Mouse (Mus musculus): ENCODE measurements around the gene Mink1. TPM values are rescaled to one million over a fixed set of nuclear protein-coding genes. Genes with fewer than 3 reads are reported as not detected.
A peak's percentile ranks its signal among the peaks of the same experiment; 100 is the strongest.

Mink1 gene
- polyA plus RNA-seq, 1 experiment from 2014 or later: 8.5 TPM

DNA sequence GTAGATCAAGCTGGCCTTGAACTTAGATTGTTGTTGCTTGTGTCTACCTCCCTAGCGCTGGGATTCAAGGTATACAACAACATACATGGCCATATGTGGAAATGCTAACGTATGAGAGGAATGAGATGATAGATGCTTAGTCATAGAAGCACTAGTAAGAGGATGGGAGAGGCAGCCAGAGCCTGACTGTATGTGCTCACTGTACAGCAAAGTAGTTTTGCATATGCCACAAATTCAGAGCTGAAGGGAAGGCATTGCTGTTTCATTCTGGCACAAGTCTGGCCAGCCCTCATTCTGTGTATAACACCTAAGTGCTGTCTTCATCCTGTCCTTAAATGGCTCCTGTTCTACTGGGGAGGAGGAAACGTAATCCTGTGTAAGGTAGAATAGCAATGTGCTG lies 23.6 kb downstream of the Mink1 start:
- Histone ChIP-seq H3K9ac (ENCODE audit: low read length) (no peak overlapping the region), H3K4me1 (replicated peaks; ENCODE audit: control insufficient read depth, insufficient read depth) (peaks cover 10% of the 10 kb centered on the region; the same call in 1 of the 2 replicates), H3K36me3 (ENCODE audit: control insufficient read depth, insufficient read depth, low read length) (no peaks in the 10 kb centered on the region), H3K4me2 (replicated peaks; ENCODE audit: low read depth) (no peak overlapping the region), H3K27ac (replicated peaks) (peak overlapping the region; percentile 76), H3K4me3 (ENCODE audit: low read depth, low read length) (no peak overlapping the region), H3K27me3 (ENCODE audit: control insufficient read depth, insufficient read depth, low read length) (no peaks in the 10 kb centered on the region), H3K9me3 (ENCODE audit: control insufficient read depth, low read length) (no peaks in the 10 kb centered on the region)
- TF ChIP-seq CTCF (IDR thresholded peaks at IDR 0.05; ENCODE audit: low read depth): no peak
- no peak for TF ChIP-seq EP300 (optimal IDR thresholded peaks at IDR 0.05)
- WGBS: 56% methylated on average over 3 of the region's 3 CpGs
- ATAC-seq (ENCODE audit: low FRiP score, low TSS enrichment): no peak
- DNase-seq (ENCODE audit: low spot score): no peak

- H3K9ac ChIP-seq (ENCODE audit: low read length): no peak overlapping the region
- H3K4me1 ChIP-seq (replicated peaks; ENCODE audit: control insufficient read depth, insufficient read depth): peaks cover 10% of the 10 kb centered on the region; the same call in 1 of the 2 replicates
- no peak overlapping the region for H3K27ac ChIP-seq (replicated peaks)
- TF ChIP-seq EP300 (optimal IDR thresholded peaks at IDR 0.05): no peak
- no peaks in the 10 kb centered on the region for H3K27me3 ChIP-seq (ENCODE audit: control insufficient read depth, insufficient read depth, low read length)
- 59% methylated on average over 5 of the region's 5 CpGs for WGBS
- no peaks in the 10 kb centered on the region for H3K36me3 ChIP-seq (ENCODE audit: control insufficient read depth, insufficient read depth, low read length)
- DNase-seq (ENCODE audit: low spot score) (no peak), ATAC-seq (ENCODE audit: low FRiP score, low TSS enrichment) (no peak)
- no peak overlapping the region for H3K4me2 ChIP-seq (replicated peaks; ENCODE audit: low read depth)
- no peak overlapping the region for H3K4me3 ChIP-seq (ENCODE audit: low read depth, low read length)
- no peaks in the 10 kb centered on the region for H3K9me3 ChIP-seq (ENCODE audit: control insufficient read depth, low read length)
Measured at GRCm38 (mm10) chr11:70586954-70587353, 24.3 kb downstream of the Mink1 start.

DNA sequence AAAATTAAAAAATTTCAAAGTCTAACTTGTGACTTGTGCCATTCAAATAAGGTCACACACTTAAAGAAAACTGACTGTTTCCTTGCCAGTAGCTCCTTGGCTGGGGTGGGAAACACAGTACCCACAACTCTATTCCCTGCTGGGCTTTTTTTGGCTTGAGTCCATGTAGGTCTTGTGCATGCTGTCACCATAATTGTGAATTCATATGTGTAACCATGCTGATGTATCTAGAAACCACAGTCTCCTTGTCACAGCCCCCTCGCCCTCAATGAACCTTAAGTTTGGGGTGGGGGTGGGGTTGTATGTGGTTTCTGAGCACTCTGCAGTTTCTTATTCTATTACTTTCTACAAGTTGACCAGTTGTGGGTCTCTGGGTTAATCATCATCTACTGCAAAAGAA lies 29.1 kb downstream of the Mink1 start:
- TF ChIP-seq EP300 (optimal IDR thresholded peaks at IDR 0.05) (no peak), CTCF (IDR thresholded peaks at IDR 0.05; ENCODE audit: low read depth) (no peak)
- DNase-seq (ENCODE audit: low spot score) (no peak), ATAC-seq (ENCODE audit: low FRiP score, low TSS enrichment) (no peak)
- Histone ChIP-seq H3K9me3 (ENCODE audit: control insufficient read depth, low read length) (no peaks in the 10 kb centered on the region), H3K4me1 (replicated peaks; ENCODE audit: control insufficient read depth, insufficient read depth) (peaks cover 3% of the 10 kb centered on the region; the same call in 1 of the 2 replicates), H3K36me3 (ENCODE audit: control insufficient read depth, insufficient read depth, low read length) (no peaks in the 10 kb centered on the region), H3K4me3 (ENCODE audit: low read depth, low read length) (no peak overlapping the region), H3K27me3 (ENCODE audit: control insufficient read depth, insufficient read depth, low read length) (no peaks in the 10 kb centered on the region), H3K27ac (replicated peaks) (no peak overlapping the region), H3K4me2 (replicated peaks; ENCODE audit: low read depth) (no peak overlapping the region), H3K9ac (ENCODE audit: low read length) (no peak overlapping the region)
- 94% methylated on average over 1 of the region's 1 CpGs for WGBS

GRCm38 (mm10) chr11:70594253-70594989 lies 31.7 kb downstream of the Mink1 start:
- no peak overlapping the region for H3K4me2 ChIP-seq (replicated peaks; ENCODE audit: low read depth)
- H3K27me3 ChIP-seq (ENCODE audit: control insufficient read depth, insufficient read depth, low read length): no peaks in the 10 kb centered on the region
- H3K27ac ChIP-seq (replicated peaks): no peak overlapping the region
- no peak overlapping the region for H3K4me3 ChIP-seq (ENCODE audit: low read depth, low read length)
- H3K9me3 ChIP-seq (ENCODE audit: control insufficient read depth, low read length): no peaks in the 10 kb centered on the region
- peaks cover 5% of the 10 kb centered on the region for H3K36me3 ChIP-seq (ENCODE audit: control insufficient read depth, insufficient read depth, low read length)
- H3K9ac ChIP-seq (ENCODE audit: low read length): no peak overlapping the region
- peaks cover 3% of the 10 kb centered on the region; the same call in 1 of the 2 replicates for H3K4me1 ChIP-seq (replicated peaks; ENCODE audit: control insufficient read depth, insufficient read depth)
- peak; percentile 12 for DNase-seq (ENCODE audit: low spot score)
- WGBS: 78% methylated on average over 15 of the region's 15 CpGs
- TF ChIP-seq EP300 (optimal IDR thresholded peaks at IDR 0.05) (no peak), CTCF (IDR thresholded peaks at IDR 0.05; ENCODE audit: low read depth) (no peak)
- no peak for ATAC-seq (ENCODE audit: low FRiP score, low TSS enrichment)

DNA sequence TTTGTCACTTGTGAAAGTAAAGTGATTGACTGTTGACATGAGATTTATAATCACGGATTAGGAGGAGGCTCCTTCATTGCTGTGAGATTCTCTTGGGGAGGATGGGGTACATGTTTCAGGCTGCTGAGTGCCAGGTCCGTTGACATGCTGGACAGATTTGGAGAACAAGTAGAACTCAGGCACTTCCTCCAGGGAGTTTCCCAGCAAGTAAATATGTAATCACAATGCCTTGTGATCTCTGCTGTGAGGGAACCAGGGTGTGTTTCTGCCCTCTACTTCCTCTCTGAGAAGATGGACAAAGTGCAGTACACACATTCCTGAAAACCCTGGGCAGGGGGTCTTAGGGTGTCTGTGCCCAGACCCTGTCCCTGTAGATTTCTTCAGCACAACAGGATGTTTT lies 33.0 kb downstream of the Mink1 start:
- peak; percentile 36 for DNase-seq (ENCODE audit: low spot score)
- no peak overlapping the region for H3K4me3 ChIP-seq (ENCODE audit: low read depth, low read length)
- H3K36me3 ChIP-seq (ENCODE audit: control insufficient read depth, insufficient read depth, low read length): peaks cover 5% of the 10 kb centered on the region
- H3K9ac ChIP-seq (ENCODE audit: low read length): no peak overlapping the region
- H3K27ac ChIP-seq (replicated peaks): peak overlapping the region; percentile 76
- WGBS: 33% methylated on average over 2 of the region's 2 CpGs
- H3K4me2 ChIP-seq (replicated peaks; ENCODE audit: low read depth): no peak overlapping the region
- peaks cover 3% of the 10 kb centered on the region; the same call in 1 of the 2 replicates for H3K4me1 ChIP-seq (replicated peaks; ENCODE audit: control insufficient read depth, insufficient read depth)
- peak; percentile 69 for ATAC-seq (ENCODE audit: low FRiP score, low TSS enrichment)
- no peaks in the 10 kb centered on the region for H3K27me3 ChIP-seq (ENCODE audit: control insufficient read depth, insufficient read depth, low read length)
- H3K9me3 ChIP-seq (ENCODE audit: control insufficient read depth, low read length): no peaks in the 10 kb centered on the region
- TF ChIP-seq CTCF (IDR thresholded peaks at IDR 0.05; ENCODE audit: low read depth) (no peak), EP300 (optimal IDR thresholded peaks at IDR 0.05) (no peak)

DNA sequence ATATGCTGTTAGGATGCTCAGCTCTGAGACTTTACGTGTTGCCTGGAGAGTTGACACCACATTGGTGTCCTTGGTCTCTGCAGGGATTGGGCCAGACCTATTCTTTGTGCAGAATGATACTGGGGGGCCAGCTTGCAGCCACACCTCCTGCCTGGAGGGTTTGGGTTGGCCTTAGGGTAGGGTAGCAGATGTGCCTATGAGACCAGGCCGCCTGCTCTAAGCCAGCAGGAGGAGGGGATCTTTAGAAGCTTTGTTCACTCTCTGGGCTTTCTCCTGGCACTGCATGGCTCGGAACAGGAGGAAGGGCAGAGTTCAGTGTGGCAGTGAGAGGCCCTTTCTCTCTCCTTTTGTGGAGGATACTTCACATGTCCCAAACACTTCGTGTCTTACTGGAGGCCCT lies 33.4 kb downstream of the Mink1 start:
- ATAC-seq (ENCODE audit: low FRiP score, low TSS enrichment): no peak
- H3K4me1 ChIP-seq (replicated peaks; ENCODE audit: control insufficient read depth, insufficient read depth): peaks cover 3% of the 10 kb centered on the region; the same call in 1 of the 2 replicates
- H3K4me3 ChIP-seq (ENCODE audit: low read depth, low read length): no peak overlapping the region
- DNase-seq (ENCODE audit: low spot score): peak; percentile 19
- no peak for TF ChIP-seq CTCF (IDR thresholded peaks at IDR 0.05; ENCODE audit: low read depth)
- no peak for TF ChIP-seq EP300 (optimal IDR thresholded peaks at IDR 0.05)
- no peaks in the 10 kb centered on the region for H3K27me3 ChIP-seq (ENCODE audit: control insufficient read depth, insufficient read depth, low read length)
- H3K4me2 ChIP-seq (replicated peaks; ENCODE audit: low read depth): no peak overlapping the region
- H3K27ac ChIP-seq (replicated peaks): peak overlapping the region; percentile 76
- H3K9me3 ChIP-seq (ENCODE audit: control insufficient read depth, low read length): no peaks in the 10 kb centered on the region
- H3K9ac ChIP-seq (ENCODE audit: low read length): no peak overlapping the region
- 53% methylated on average over 4 of the region's 4 CpGs for WGBS
- peaks cover 5% of the 10 kb centered on the region for H3K36me3 ChIP-seq (ENCODE audit: control insufficient read depth, insufficient read depth, low read length)
